Mouse (Mus musculus) kidney, postnatal 36 days (tissue): ENCODE results near the gene Vmn1r237.

Source experiments
- DNase-seq, 2 experiments: peaks; one replicate each; pipeline ENCODE4 v3.0.0; 2021 to 2022; ENCODE audit warnings: mixed read lengths in 2 of 2

Gene Vmn1r237

DNA sequence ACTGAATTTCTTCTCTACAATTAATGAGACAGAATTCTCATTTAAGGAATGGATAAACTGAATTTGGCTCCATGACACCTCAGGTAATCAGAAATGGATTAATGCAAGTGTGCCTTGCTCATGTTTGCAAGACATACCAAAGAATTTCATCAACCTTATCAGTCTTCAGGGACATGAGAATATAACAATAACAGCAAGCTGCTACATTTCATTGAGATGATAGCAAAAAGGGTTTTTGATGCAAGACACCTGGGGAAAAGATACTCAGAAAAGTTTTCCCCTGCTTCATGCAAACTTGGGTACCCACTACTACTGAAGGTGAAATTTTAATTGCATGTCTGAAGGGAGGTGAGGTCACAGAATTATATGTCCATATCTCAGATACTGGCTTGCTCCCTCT lies at the start of gene Vmn1r237:
Vmn1r237 (plus strand) TSS at position 301 of the 400 bp plus-strand sequence.
- DNase-seq: no peak

DNA sequence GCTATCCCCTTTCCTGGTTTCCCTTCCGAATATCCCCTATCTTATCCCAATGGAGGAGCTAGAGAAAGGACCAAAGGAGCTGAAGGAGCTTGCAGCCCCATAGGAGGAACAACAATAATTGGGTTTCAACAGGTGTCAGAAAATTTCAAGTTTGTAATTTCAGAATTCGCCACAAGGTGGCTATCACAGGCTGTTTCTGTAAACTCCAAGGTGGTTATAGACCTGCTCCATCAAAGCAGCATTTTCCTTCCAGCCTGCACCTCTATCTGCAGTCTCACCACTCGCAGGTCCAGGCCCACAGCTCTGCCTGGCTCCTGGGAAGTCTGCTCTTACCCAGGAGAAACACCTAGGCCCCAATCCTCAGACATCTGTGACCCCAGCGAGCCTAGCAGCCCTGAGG lies 39.6 kb upstream of the Vmn1r237 start:
- peak; percentile 52 to 64 for DNase-seq

DNA sequence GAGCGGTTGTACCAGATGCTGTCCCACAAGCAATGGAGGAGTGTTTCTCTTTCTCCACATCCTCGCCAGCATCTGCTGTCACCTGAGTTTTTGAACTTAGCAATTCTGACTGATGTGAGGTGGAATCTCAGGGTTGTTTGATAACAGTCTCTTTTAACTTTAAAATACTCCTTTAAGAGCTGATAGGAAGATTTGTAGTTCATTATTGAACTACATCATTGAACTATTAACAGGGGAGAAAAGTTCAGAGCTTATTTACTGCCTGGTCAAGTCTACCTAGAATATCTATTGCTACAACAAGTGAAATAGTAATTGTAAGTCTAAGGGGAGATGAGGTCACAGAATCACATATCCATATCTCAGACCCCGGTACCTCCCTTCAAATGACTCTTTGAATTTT lies 29.0 kb upstream of the Vmn1r237 start, which contains the start of gene Vmn1r236:
Vmn1r236 (plus strand) TSS at position 301 of the 400 bp plus-strand sequence.
- no peak for DNase-seq

DNA sequence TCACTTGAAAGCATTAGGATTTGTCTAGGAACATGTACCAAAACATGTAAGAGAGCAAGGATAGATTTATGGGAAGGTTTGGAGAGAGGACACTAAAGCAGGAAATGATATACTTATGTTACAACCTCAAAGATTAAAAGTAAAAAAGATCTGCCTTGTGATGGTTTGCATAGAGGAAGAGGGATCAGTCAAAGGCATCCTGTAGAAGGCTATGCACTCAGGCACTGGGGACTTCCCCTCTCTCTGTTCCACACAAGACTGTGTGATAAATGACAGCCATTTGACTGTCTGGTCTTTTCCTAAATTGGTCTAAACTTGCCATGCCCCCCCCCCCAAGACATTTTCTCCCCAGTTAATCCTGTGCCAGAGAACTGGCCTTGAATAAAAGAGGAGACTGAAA lies 27.3 kb upstream of the Vmn1r237 start:
- DNase-seq: no peak

DNA sequence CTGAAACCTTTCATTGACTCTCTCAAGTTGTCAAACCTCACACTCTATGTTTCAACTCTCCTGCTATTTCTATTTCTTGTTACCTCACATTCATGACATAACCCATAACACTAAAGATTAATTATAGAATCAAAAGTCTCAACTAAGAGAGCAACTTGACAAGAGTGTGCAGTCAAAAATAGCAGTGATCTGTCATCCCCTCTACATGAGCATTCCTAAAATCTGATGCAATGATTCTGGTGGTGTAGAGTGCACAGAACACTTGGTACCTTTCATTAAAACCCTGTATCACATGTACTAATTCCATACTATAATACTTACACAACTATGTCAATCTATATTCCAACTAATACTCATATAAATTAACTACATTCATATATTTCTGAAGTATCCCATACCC lies 22.0 kb upstream of the Vmn1r237 start:
- DNase-seq: no peak
